Mouse (Mus musculus): Measurements from ENCODE around the gene Ddx39b. TPM values are rescaled to one million over a fixed set of nuclear protein-coding genes. Genes with fewer than 3 reads are reported as not detected.
"Not testable (repeated sequence)": the region's sequence is repeated elsewhere in the genome, so short reads cannot be mapped to it uniquely, and the experiment has no call there.

Gene Ddx39b
- polyA plus RNA-seq, 1 experiment, result 206 TPM

- TF ChIP-seq POLR2A (IDR thresholded peaks at IDR 0.05; ENCODE audit: low read depth, low read length) (no peak), CTCF (conservative IDR thresholded peaks at IDR 0.05; ENCODE audit: insufficient read depth, insufficient read length, low read depth, low read length) (no peak)
- no peak for DNase-seq
- H3K27ac ChIP-seq (ENCODE audit: insufficient read depth, low read depth, low read length), result no peak overlapping the region
- WGBS, result 18% methylated on average over 13 of the region's 13 CpGs
- H3K27me3 ChIP-seq (replicated peaks; ENCODE audit: control insufficient read depth, insufficient read depth, low read length), result no peaks in the 10 kb centered on the region
- H3K36me3 ChIP-seq (ENCODE audit: control insufficient read depth, insufficient read depth, low read length), result no peaks in the 10 kb centered on the region
- H3K4me3 ChIP-seq (ENCODE audit: insufficient read depth, low read depth, low read length), result no peak overlapping the region
- no peaks in the 10 kb centered on the region for H3K4me1 ChIP-seq (ENCODE audit: control insufficient read depth, insufficient read depth, low read length)
These were observed 34.8 kb downstream of the Ddx39b start for GRCm38 (mm10) chr17:35276304-35276864.

GRCm38 (mm10) chr17:35278049-35278448 is 36.5 kb downstream of the Ddx39b start:
- Histone ChIP-seq H3K27ac (ENCODE audit: insufficient read depth, low read depth, low read length) (no peak overlapping the region), H3K4me3 (ENCODE audit: insufficient read depth, low read depth, low read length) (no peak overlapping the region), H3K4me1 (ENCODE audit: control insufficient read depth, insufficient read depth, low read length) (no peaks in the 10 kb centered on the region), H3K36me3 (ENCODE audit: control insufficient read depth, insufficient read depth, low read length) (no peaks in the 10 kb centered on the region), H3K27me3 (replicated peaks; ENCODE audit: control insufficient read depth, insufficient read depth, low read length) (no peaks in the 10 kb centered on the region)
- TF ChIP-seq POLR2A (IDR thresholded peaks at IDR 0.05; ENCODE audit: low read depth, low read length), result no peak
- no peak for TF ChIP-seq CTCF (conservative IDR thresholded peaks at IDR 0.05; ENCODE audit: insufficient read depth, insufficient read length, low read depth, low read length)
- 66% methylated on average over 8 of the region's 8 CpGs for WGBS
- no peak for DNase-seq

- Histone ChIP-seq H3K27me3 (replicated peaks; ENCODE audit: control insufficient read depth, insufficient read depth, low read length) (no peaks in the 10 kb centered on the region), H3K4me3 (ENCODE audit: insufficient read depth, low read depth, low read length) (no peak overlapping the region), H3K36me3 (ENCODE audit: control insufficient read depth, insufficient read depth, low read length) (no peaks in the 10 kb centered on the region), H3K4me1 (ENCODE audit: control insufficient read depth, insufficient read depth, low read length) (no peaks in the 10 kb centered on the region), H3K27ac (ENCODE audit: insufficient read depth, low read depth, low read length) (no peak overlapping the region)
- WGBS, result 90% methylated on average over 13 of the region's 13 CpGs
- no peak for DNase-seq
- TF ChIP-seq CTCF (conservative IDR thresholded peaks at IDR 0.05; ENCODE audit: insufficient read depth, insufficient read length, low read depth, low read length), result no peak
- TF ChIP-seq POLR2A (IDR thresholded peaks at IDR 0.05; ENCODE audit: low read depth, low read length), result no peak
These were observed 37.6 kb downstream of the Ddx39b start for GRCm38 (mm10) chr17:35278957-35279688.

DNA sequence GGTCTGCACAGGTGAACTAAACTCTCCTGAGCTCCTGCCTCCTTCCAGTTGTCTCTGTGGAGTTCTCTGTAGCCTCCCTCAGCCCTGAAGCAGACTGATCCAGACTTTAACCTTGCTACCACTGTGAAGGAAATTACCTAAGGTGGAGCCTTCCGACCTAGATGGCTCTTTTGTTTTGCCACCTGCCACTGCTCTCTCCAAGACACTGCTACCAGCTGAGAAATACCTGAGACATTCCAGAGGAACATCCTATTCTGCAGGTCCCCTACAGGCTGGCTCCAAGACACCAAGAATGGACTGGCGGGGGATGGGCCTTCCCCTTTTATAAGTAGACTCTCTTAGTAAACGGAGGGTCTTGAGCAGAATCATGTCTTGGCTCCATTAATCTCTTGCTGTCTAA is 38.7 kb downstream of the Ddx39b start:
- Histone ChIP-seq H3K27me3 (replicated peaks; ENCODE audit: control insufficient read depth, insufficient read depth, low read length) (no peaks in the 10 kb centered on the region), H3K4me3 (ENCODE audit: insufficient read depth, low read depth, low read length) (no peak overlapping the region), H3K4me1 (ENCODE audit: control insufficient read depth, insufficient read depth, low read length) (no peaks in the 10 kb centered on the region), H3K27ac (ENCODE audit: insufficient read depth, low read depth, low read length) (no peak overlapping the region), H3K36me3 (ENCODE audit: control insufficient read depth, insufficient read depth, low read length) (no peaks in the 10 kb centered on the region)
- no peak for TF ChIP-seq POLR2A (IDR thresholded peaks at IDR 0.05; ENCODE audit: low read depth, low read length)
- no peak for TF ChIP-seq CTCF (conservative IDR thresholded peaks at IDR 0.05; ENCODE audit: insufficient read depth, insufficient read length, low read depth, low read length)
- DNase-seq, result no peak
- 73% methylated on average over 3 of the region's 3 CpGs for WGBS

DNA sequence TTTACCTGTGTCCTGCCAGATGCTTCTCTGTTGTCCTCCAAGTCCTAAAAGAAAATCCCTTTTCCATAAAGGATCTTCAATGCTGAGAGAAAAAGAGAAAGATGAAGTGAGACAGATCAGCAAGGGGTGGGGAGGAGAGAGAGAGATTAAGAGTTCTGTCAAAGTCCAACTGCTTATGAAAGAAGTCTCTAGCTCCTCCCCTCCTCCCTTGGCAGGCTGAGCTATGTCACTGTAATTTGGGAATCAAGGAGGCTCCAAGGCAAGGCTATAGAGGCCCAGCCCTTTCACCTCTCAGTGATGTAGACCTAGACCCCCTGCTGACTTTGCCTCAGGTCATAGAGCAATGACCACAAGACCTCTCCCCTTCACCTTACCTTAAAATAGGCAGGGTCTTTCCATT is 43.9 kb downstream of the Ddx39b start:
- DNase-seq, result peak; percentile 62
- TF ChIP-seq POLR2A (IDR thresholded peaks at IDR 0.05; ENCODE audit: low read depth, low read length) (no peak), CTCF (conservative IDR thresholded peaks at IDR 0.05; ENCODE audit: insufficient read depth, insufficient read length, low read depth, low read length) (no peak)

GRCm38 (mm10) chr17:35295796-35296195 is 54.2 kb downstream of the Ddx39b start:
- not testable (repeated sequence) for H3K4me3 ChIP-seq (ENCODE audit: insufficient read depth, low read depth, low read length); H3K27ac ChIP-seq (ENCODE audit: insufficient read depth, low read depth, low read length); H3K4me1 ChIP-seq (ENCODE audit: control insufficient read depth, insufficient read depth, low read length); H3K36me3 ChIP-seq (ENCODE audit: control insufficient read depth, insufficient read depth, low read length); H3K27me3 ChIP-seq (replicated peaks; ENCODE audit: control insufficient read depth, insufficient read depth, low read length)
- TF ChIP-seq CTCF (conservative IDR thresholded peaks at IDR 0.05; ENCODE audit: insufficient read depth, insufficient read length, low read depth, low read length), result peak; percentile 63
- DNase-seq, result peak; percentile 59
- 7% methylated on average over 5 of the region's 5 CpGs for WGBS

More for the DNA sequence above, 43.9 kb downstream of the Ddx39b start:
- Histone ChIP-seq H3K4me3 (ENCODE audit: insufficient read depth, low read depth, low read length) (no peak overlapping the region), H3K36me3 (ENCODE audit: control insufficient read depth, insufficient read depth, low read length) (no peaks in the 10 kb centered on the region), H3K4me1 (ENCODE audit: control insufficient read depth, insufficient read depth, low read length) (no peaks in the 10 kb centered on the region), H3K27me3 (replicated peaks; ENCODE audit: control insufficient read depth, insufficient read depth, low read length) (no peaks in the 10 kb centered on the region), H3K27ac (ENCODE audit: insufficient read depth, low read depth, low read length) (no peak overlapping the region)

GRCm38 (mm10) chr17:35300261-35300945 is 58.9 kb downstream of the Ddx39b start:
- DNase-seq; H3K4me1 ChIP-seq (ENCODE audit: control insufficient read depth, insufficient read depth, low read length); H3K36me3 ChIP-seq (ENCODE audit: control insufficient read depth, insufficient read depth, low read length); H3K27me3 ChIP-seq (replicated peaks; ENCODE audit: control insufficient read depth, insufficient read depth, low read length); H3K27ac ChIP-seq (ENCODE audit: insufficient read depth, low read depth, low read length); H3K4me3 ChIP-seq (ENCODE audit: insufficient read depth, low read depth, low read length): not testable (repeated sequence)
- 0 out of 2 replicates have a peak, but pooled peaks have one; percentile 5 for TF ChIP-seq CTCF (conservative IDR thresholded peaks at IDR 0.05; ENCODE audit: insufficient read depth, insufficient read length, low read depth, low read length)
- WGBS, result 87% methylated on average over 7 of the region's 7 CpGs
